Mouse (Mus musculus): ENCODE results near the gene Sema4b.

Gene Sema4b

GRCm38 (mm10) chr7:80186531-80187296, at the start of gene Sema4b:
TSS of gene Sema4b (plus strand) at chr7:80186841.
- in situ Hi-C loops (cut with MboI, MseI), result no loop called here

- in situ Hi-C loops (cut with MboI, MseI), result no loop called here
Observed at GRCm38 (mm10) chr7:80138375-80138774, 48.3 kb upstream of the Sema4b start.

- in situ Hi-C loops (cut with MboI, MseI), result no loop called here
Observed at GRCm38 (mm10) chr7:80140815-80141214, 45.8 kb upstream of the Sema4b start.

- in situ Hi-C loops (cut with MboI, MseI), result no loop called here
Observed at GRCm38 (mm10) chr7:80143331-80144273, 43.0 kb upstream of the Sema4b start.

GRCm38 (mm10) chr7:80144695-80145094, 41.9 kb upstream of the Sema4b start:
- in situ Hi-C loops (cut with MboI, MseI), result no loop called here

GRCm38 (mm10) chr7:80146077-80146476, 40.6 kb upstream of the Sema4b start:
- in situ Hi-C loops (cut with MboI, MseI), result no loop called here

- in situ Hi-C loops (cut with MboI, MseI), result no loop called here
Observed at GRCm38 (mm10) chr7:80149356-80149755, 37.3 kb upstream of the Sema4b start.

GRCm38 (mm10) chr7:80152152-80152551, 34.5 kb upstream of the Sema4b start:
- in situ Hi-C loops (cut with MboI, MseI), result no loop called here

GRCm38 (mm10) chr7:80152756-80153155, 33.9 kb upstream of the Sema4b start:
- in situ Hi-C loops (cut with MboI, MseI), result no loop called here

- in situ Hi-C loops (cut with MboI, MseI), result no loop called here
Observed at GRCm38 (mm10) chr7:80154689-80155088, 32.0 kb upstream of the Sema4b start.

- in situ Hi-C loops (cut with MboI, MseI), result no loop called here
Observed at GRCm38 (mm10) chr7:80156711-80157227, 29.9 kb upstream of the Sema4b start.

- in situ Hi-C loops (cut with MboI, MseI), result no loop called here
Observed at GRCm38 (mm10) chr7:80158496-80159268, 28.0 kb upstream of the Sema4b start.

- in situ Hi-C loops (cut with MboI, MseI), result loop anchor here (5.0 kb wide), 1 partner anchor 57 kb away; no protein-coding TSS in a partner anchor
Observed at GRCm38 (mm10) chr7:80160293-80160944, 26.2 kb upstream of the Sema4b start.

GRCm38 (mm10) chr7:80160945-80161306, 25.7 kb upstream of the Sema4b start:
- in situ Hi-C loops (cut with MboI, MseI), result loop anchor here (5.0 kb wide), 1 partner anchor 56 kb away; no protein-coding TSS in a partner anchor

- in situ Hi-C loops (cut with MboI, MseI), result no loop called here
Observed at GRCm38 (mm10) chr7:80165432-80165831, 21.2 kb upstream of the Sema4b start.

- in situ Hi-C loops (cut with MboI, MseI), result no loop called here
Observed at GRCm38 (mm10) chr7:80166740-80167139, 19.9 kb upstream of the Sema4b start.

GRCm38 (mm10) chr7:80169847-80170246, 16.8 kb upstream of the Sema4b start:
- in situ Hi-C loops (cut with MboI, MseI), result no loop called here

GRCm38 (mm10) chr7:80171345-80171744, 15.3 kb upstream of the Sema4b start:
- in situ Hi-C loops (cut with MboI, MseI), result no loop called here

- in situ Hi-C loops (cut with MboI, MseI), result no loop called here
Observed at GRCm38 (mm10) chr7:80172069-80172956, 14.3 kb upstream of the Sema4b start.

GRCm38 (mm10) chr7:80176159-80176558, 10.5 kb upstream of the Sema4b start:
- in situ Hi-C loops (cut with MboI, MseI), result no loop called here
